In genomic region chr9:54743891-54744290, GRCm38 (mm10) we compare ENCODE assay signal across 24 mouse cellular contexts. TPM values are rescaled to one million over a fixed set of nuclear protein-coding genes. Genes with fewer than 3 reads are reported as not detected.
"Had no signal": no experiment of that assay in that cellular context is flagged by ENCODE, and none has a peak within 500 bp of the region (broad histone marks: within the 10 kb centered on the region; RNA-seq: fewer than 3 reads in every experiment).

No protein-coding gene starts in this region.

- H3K9me3 ChIP-seq: kidney, embryonic 15.5 days; neural tube, embryonic 12.5 days; neural tube, embryonic 15.5 days had no signal

- H3K36me3 ChIP-seq: kidney, embryonic 15.5 days; neural tube, embryonic 12.5 days; neural tube, embryonic 15.5 days had no signal

- H3K4me2 ChIP-seq: kidney, embryonic 15.5 days; lung, embryonic 14.5 days; midbrain, embryonic 11.5 days; neural tube, embryonic 12.5 days; neural tube, embryonic 15.5 days had no signal

- H3K27me3 ChIP-seq: kidney, embryonic 15.5 days had no signal

- H3K27ac ChIP-seq: kidney, embryonic 15.5 days; left cerebral cortex, adult 2 months; liver, embryonic 14.5 days; macrophage; neural tube, embryonic 12.5 days; neural tube, embryonic 15.5 days; stomach, postnatal 0 days had no signal

- H3K4me1 ChIP-seq: kidney, embryonic 15.5 days had no signal

- DNase-seq: kidney, adult 11 months; kidney, adult 8-10 months; kidney, postnatal 10 days; kidney, postnatal 36 days; layer of hippocampus, adult 9-11 months; liver, postnatal 0 days; lung, embryonic 14.5 days; midbrain, embryonic 14.5 days; right cerebral cortex, adult 18-20 months; right cerebral cortex, postnatal 14 days; right cerebral cortex, postnatal 4 days; thymus, adult 2 months; thymus, postnatal 25 days had no signal

- H3K9ac ChIP-seq: kidney, embryonic 15.5 days; liver, embryonic 14.5 days; liver, postnatal 0 days; lung, embryonic 14.5 days; neural tube, embryonic 12.5 days; neural tube, embryonic 15.5 days had no signal

- ATAC-seq: liver, postnatal 0 days; lung, postnatal 0 days had no signal

- H3K4me3 ChIP-seq: kidney, embryonic 15.5 days; left cerebral cortex, adult 2 months; neural tube, embryonic 12.5 days; neural tube, embryonic 15.5 days had no signal

RNA-seq across cellular contexts. Expression of gene Crabp1, which starts 20.7 kb away (rescaled TPM):
- total RNA-seq: liver, adult 2 months; megakaryocyte-erythroid progenitor cell, adult 5-6 weeks had no signal
- polyA plus RNA-seq: liver, adult 2 months; liver, postnatal 0 days; macrophage had no signal
